Mouse (Mus musculus): ENCODE measurements at regions not wholly inside any gene's neighbourhood (a gene's known extent, or its start where the extent isn't known, plus 50 kb on each side); places are given as distances from the start of the nearest gene placed in this dataset.
"Not testable (repeated sequence)": the region's sequence is repeated elsewhere in the genome, so short reads cannot be mapped to it uniquely, and the experiment has no call there.

DNA sequence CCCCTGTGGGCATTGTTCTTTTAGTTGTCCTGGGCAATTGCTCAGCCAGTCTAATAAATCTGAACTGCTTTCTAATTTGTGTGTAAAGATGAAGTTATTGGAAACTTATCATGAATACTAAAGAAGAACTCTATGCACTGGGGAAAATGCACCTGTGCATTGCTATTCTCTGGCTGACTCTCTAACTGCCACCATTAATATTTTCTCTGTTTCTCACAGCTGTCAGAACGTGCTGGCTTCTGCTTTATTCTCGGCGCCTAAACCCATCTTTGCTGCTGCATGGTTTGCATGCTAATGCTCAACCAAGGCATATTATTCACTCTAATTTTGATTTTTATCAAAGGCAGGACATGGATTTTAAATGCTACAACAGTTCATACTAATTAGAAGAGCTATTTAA lies 128.9 kb upstream of the Gm527 start:
- WGBS = 91% methylated on average over 3 of the region's 3 CpGs
- H3K9me3 ChIP-seq = no peaks in the 10 kb centered on the region
- no peak overlapping the region for H3K27ac ChIP-seq
- no peak overlapping the region for H3K4me3 ChIP-seq
- no peaks in the 10 kb centered on the region for H3K4me1 ChIP-seq (replicated peaks)
- DNase-seq (ENCODE audit: low spot score) = no peak
- no peaks in the 10 kb centered on the region for H3K27me3 ChIP-seq (ENCODE audit: insufficient read depth, poor library complexity, severe bottlenecking)
- no peaks in the 10 kb centered on the region for H3K36me3 ChIP-seq

DNA sequence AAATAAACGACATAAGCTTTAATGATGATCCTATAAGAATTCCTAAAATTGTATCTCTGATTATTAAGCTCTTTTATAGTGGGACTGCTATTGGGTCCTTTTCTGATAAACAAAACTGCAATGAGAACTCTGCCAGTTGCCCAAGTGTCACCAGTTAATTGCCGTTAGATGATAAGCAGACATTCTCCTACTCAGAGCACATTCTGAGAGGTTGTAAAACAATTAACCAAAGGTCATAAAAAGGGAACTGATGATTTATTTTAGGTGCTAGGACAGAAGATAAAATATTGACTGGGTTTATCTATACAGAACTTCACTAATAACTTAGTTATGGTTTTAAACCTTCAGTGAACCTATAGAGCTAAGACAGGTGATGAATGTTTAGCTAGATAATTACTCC lies 109.2 kb upstream of the Gm527 start:
- H3K27me3 ChIP-seq (ENCODE audit: insufficient read depth, poor library complexity, severe bottlenecking); H3K4me3 ChIP-seq; H3K36me3 ChIP-seq; H3K9me3 ChIP-seq; H3K4me1 ChIP-seq (replicated peaks); H3K27ac ChIP-seq; DNase-seq (ENCODE audit: low spot score): not testable (repeated sequence)
- WGBS = 83% methylated on average over 2 of the region's 2 CpGs

DNA sequence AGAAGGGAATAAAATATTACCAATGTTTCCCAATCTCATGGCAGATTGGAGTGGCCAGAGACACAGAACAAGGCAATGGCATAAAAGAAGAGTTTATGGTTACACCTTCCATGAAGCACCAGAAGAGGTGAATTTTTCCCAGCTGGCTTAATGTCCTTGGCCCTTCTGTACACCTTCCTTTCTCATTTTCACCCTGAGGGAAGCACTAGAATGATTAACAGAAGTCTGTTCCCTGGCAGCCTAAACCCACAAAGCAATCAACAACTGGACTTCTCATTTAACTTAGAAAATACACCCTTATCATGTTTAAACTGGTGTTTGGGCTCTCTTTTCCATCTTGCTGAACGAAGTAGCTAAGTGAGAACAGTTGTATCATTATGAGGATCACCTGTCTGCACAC lies 107.6 kb upstream of the Gm527 start:
- H3K4me3 ChIP-seq = no peak overlapping the region
- H3K27me3 ChIP-seq (ENCODE audit: insufficient read depth, poor library complexity, severe bottlenecking) = no peaks in the 10 kb centered on the region
- no peak for DNase-seq (ENCODE audit: low spot score)
- WGBS = 79% methylated on average over 1 of the region's 1 CpGs
- H3K27ac ChIP-seq = no peak overlapping the region
- H3K4me1 ChIP-seq (replicated peaks) = no peaks in the 10 kb centered on the region
- no peaks in the 10 kb centered on the region for H3K36me3 ChIP-seq
- H3K9me3 ChIP-seq = no peaks in the 10 kb centered on the region

DNA sequence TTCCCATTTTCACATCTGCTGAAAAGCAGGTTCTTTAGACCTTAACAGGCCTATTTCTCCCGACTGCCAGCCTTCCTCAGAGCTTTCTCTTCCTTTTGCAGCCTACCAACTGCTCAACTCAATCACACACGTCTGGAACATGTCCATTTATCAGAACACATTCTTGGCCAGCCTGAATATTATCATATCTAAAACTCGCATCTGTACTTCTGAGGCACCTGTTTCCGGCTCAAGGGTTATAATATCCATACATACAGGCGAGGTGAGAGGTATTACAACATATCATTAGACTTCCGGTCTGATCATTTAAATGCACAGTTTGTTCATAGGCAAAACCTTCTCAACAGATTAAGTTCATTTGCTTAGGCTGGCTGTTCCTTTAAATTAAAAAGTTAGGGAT lies 101.8 kb upstream of the Gm527 start:
- no peak for DNase-seq (ENCODE audit: low spot score)
- Histone ChIP-seq H3K27ac (no peak overlapping the region), H3K4me1 (replicated peaks) (no peaks in the 10 kb centered on the region), H3K36me3 (no peaks in the 10 kb centered on the region), H3K27me3 (ENCODE audit: insufficient read depth, poor library complexity, severe bottlenecking) (no peaks in the 10 kb centered on the region), H3K9me3 (no peaks in the 10 kb centered on the region), H3K4me3 (no peak overlapping the region)
- WGBS = 81% methylated on average over 6 of the region's 6 CpGs

DNA sequence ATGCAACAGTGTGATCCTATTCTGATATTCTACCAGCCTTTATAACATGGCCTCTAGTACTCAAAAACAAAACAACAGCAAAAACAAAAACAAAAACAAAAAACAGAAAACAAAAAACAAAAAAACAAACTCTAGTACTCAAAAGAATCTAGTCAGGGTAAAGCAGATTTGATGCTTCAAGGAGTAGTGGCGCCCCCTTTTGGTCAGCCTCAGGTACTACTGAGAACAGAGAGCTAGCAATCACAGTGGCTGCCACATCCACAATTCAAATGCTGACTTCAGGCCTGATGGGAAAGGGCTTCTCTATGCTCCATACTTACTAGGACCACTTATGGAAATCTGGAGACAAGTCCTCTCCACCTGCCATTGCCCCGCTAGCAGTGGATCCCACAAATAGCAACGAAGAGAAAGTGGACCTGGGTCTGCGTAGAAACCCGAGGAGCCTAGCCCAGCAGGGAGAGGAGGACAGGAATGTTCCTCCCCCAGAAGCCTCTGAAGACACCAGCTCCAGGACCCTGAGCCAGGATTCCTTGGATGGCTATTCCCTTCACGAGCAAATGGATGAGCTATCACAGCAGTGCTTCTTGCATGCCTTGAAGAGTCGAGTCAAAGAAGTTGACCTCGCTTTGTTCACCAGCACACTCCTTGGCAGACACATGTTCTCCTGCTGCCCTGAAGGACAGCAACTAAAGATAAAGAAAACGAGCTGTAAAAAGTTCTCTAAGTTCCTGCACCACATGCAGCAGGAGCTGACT lies 100.5 kb upstream of the Gm527 start:
- Histone ChIP-seq H3K27me3 (ENCODE audit: insufficient read depth, poor library complexity, severe bottlenecking) (no peaks in the 10 kb centered on the region), H3K9me3 (no peaks in the 10 kb centered on the region), H3K36me3 (no peaks in the 10 kb centered on the region), H3K27ac (no peak overlapping the region), H3K4me3 (no peak overlapping the region), H3K4me1 (replicated peaks) (no peaks in the 10 kb centered on the region)
- WGBS = 61% methylated on average over 9 of the region's 9 CpGs
- DNase-seq (ENCODE audit: low spot score) = peak; percentile 31

DNA sequence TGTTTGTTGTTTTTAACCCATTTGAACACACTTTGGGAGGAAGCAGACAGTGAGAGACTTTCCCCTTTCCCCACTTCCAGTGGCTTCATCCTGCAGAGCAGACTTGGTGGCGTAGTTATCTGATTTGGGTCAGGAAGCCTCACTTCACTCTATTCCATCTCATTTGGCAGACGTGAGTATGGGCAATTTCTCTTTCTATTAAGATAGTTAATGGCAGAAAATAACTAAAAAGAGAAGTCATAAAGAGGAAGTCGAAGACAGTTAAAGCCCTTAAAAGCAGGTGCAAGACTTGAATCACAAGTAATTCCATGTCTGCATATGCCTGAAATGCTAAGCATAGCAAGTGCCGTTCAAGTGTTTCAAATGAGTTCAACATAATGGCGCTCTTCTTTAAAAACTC lies 97.0 kb upstream of the Gm527 start:
- H3K4me1 ChIP-seq (replicated peaks) = no peaks in the 10 kb centered on the region
- H3K9me3 ChIP-seq = no peaks in the 10 kb centered on the region
- DNase-seq (ENCODE audit: low spot score) = no peak
- H3K36me3 ChIP-seq = no peaks in the 10 kb centered on the region
- no peaks in the 10 kb centered on the region for H3K27me3 ChIP-seq (ENCODE audit: insufficient read depth, poor library complexity, severe bottlenecking)
- H3K4me3 ChIP-seq = no peak overlapping the region
- 83% methylated on average over 5 of the region's 5 CpGs for WGBS
- H3K27ac ChIP-seq = no peak overlapping the region

DNA sequence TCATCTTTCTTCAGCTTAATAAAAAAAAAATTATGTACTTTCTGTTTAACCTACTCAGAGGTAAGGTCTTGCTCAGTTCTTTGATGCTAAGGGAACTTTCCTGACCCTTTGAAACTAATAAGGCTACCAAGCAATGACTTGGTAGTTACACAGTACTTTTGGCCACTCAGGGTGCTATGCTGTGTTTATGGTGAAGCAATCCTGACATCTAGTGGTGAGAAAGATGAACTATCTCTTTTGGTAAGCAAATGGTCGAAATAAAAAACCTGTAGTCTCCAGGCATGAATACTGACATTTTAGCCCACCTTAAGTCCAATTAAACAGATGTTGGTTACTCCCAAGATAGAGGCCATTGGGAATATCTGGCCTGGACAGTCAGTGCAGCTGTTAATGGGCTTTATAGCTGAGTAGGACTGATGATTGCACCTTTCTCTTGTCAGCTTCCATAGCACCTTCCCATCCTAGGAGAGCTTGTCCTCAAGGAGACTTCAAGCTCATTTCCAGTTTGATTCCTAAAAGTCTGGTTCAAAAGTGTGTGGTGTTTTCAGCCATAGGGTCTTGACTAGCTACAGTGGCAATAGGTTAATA lies 88.0 kb upstream of the Gm527 start:
- H3K36me3 ChIP-seq = no peaks in the 10 kb centered on the region
- no peaks in the 10 kb centered on the region for H3K9me3 ChIP-seq
- no peaks in the 10 kb centered on the region for H3K27me3 ChIP-seq (ENCODE audit: insufficient read depth, poor library complexity, severe bottlenecking)
- WGBS = 9% methylated on average over 1 of the region's 1 CpGs
- peaks cover 7% of the 10 kb centered on the region; the same call in 1 of the 2 replicates for H3K4me1 ChIP-seq (replicated peaks)
- DNase-seq (ENCODE audit: low spot score) = no peak
- no peak overlapping the region for H3K4me3 ChIP-seq
- H3K27ac ChIP-seq = no peak overlapping the region

DNA sequence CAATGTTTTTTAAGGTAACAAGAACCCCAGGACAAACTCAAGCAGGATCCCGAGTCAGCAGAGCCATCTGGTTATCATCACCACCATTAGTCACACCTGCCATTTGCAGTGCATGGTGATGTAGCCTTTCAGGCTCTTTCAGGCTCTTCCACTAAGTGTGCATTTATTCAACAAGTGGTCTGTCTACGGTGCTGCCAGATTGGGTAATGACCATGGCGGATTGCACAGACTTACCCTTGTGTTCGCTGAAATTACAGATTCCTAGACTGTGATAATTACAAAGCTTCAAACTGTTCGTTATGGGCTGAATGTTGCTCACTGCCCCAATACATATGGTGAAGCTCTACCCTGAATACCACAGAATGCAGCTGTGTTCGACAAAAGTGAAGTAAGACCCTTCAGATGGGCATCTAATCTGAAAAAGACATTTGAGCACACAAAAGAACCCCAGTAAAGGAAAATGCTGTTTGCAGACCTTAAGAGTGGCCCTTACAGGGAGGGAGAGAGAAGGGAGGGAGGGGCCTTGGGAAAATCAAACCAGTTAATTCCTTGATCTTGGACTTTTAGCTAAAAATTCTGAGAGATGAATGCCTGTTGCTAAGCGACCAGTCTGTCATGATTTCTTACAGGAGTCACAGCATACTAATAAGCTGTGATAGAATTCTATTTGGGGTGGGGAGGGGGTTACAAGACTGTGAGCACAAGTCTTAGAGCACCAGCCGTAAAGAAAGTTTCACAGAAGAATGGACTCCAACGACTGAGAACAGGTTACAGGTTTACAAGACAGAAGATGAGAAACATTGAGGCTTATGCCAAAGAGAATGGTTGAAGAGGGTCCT lies 85.2 kb upstream of the Gm527 start:
- Histone ChIP-seq H3K4me1 (replicated peaks) (peaks cover 7% of the 10 kb centered on the region; the same call in 1 of the 2 replicates), H3K27ac (no peak overlapping the region), H3K9me3 (no peaks in the 10 kb centered on the region), H3K4me3 (no peak overlapping the region), H3K27me3 (ENCODE audit: insufficient read depth, poor library complexity, severe bottlenecking) (no peaks in the 10 kb centered on the region), H3K36me3 (no peaks in the 10 kb centered on the region)
- DNase-seq (ENCODE audit: low spot score) = no peak
- WGBS = 68% methylated on average over 9 of the region's 9 CpGs

DNA sequence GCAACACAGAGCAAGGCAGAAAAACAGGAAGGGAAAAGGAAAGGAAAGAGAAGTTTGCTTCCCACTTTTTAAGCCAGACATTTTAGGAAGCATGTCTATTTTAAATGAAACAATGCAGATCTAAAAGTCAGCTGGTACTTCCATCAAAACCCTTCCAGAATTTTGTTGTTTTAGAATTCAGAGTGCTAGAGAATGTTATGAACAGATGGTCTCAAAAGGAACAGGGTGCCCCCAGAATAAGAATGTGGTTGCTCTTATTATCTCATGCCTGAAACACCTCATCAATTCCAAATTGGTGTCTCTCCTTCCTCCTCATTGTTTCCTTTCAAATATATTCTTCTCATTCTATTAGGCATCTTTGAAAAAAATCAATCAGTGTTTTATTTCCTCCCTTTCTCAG lies 60.0 kb upstream of the Gm527 start:
- no peaks in the 10 kb centered on the region for H3K27me3 ChIP-seq (ENCODE audit: insufficient read depth, poor library complexity, severe bottlenecking)
- H3K27ac ChIP-seq = no peak overlapping the region
- H3K4me1 ChIP-seq (replicated peaks) = no peaks in the 10 kb centered on the region
- DNase-seq (ENCODE audit: low spot score) = no peak
- H3K36me3 ChIP-seq = no peaks in the 10 kb centered on the region
- 0 out of 2 replicates have a peak, but pooled peaks cover 2% of the 10 kb centered on the region for H3K9me3 ChIP-seq
- H3K4me3 ChIP-seq = no peak overlapping the region

All from hindbrain, embryonic 10.5 days (tissue).